Mouse (Mus musculus) heart, embryonic 10.5 days (tissue): ENCODE measurements at regions not wholly inside any gene's neighbourhood (a gene's known extent, or its start where the extent isn't known, plus 50 kb on each side); places are given as distances from the start of the nearest gene placed in this dataset.

Experiments used
- DNase-seq: peaks from one replicate; pipeline ENCODE4 v3.0.0-alpha.2; 2017; ENCODE audit warnings: low spot score
- H3K27ac ChIP-seq: fragments of 300-500 bp; sonication (generic); 2 replicates; pipeline ENCODE4 v1.5.1; 2016; ENCODE audit warnings: mild to moderate bottlenecking
- H3K27me3 ChIP-seq: fragments of 300-500 bp; sonication (generic); 2 replicates; pipeline ENCODE4 v1.6.1; 2016; ENCODE audit warnings: mild to moderate bottlenecking; ENCODE audit not compliant: poor library complexity, insufficient read depth, severe bottlenecking
- H3K36me3 ChIP-seq: fragments of 300-500 bp; sonication (generic); 2 replicates; pipeline ENCODE4 v1.6.1; 2016; ENCODE audit warnings: mild to moderate bottlenecking, moderate library complexity
- H3K4me1 ChIP-seq: fragments of 300-500 bp; sonication (generic); 2 replicates; pipeline ENCODE4 v1.6.1; 2016; ENCODE audit warnings: mild to moderate bottlenecking
- H3K4me3 ChIP-seq: fragments of 300-500 bp; sonication (generic); 2 replicates; pipeline ENCODE4 v1.5.1; 2016; ENCODE audit warnings: mild to moderate bottlenecking, moderate library complexity
- H3K9me3 ChIP-seq: fragments of 300-500 bp; sonication (generic); 2 replicates; pipeline ENCODE4 v1.6.1; 2016; ENCODE audit warnings: mild to moderate bottlenecking, moderate library complexity
- WGBS: fragments of 180-500 bp; shearing (Covaris S2); methylation state at CpG from one replicate; pipeline ENCODE4 v1.1.7; 2016; 5-methylcytosine and 5-hydroxymethylcytosine counted together

GRCm38 (mm10) chr2:45956792-45957330 is 839.7 kb upstream of the Zeb2 start:
- WGBS = 81% methylated on average over 4 of the region's 4 CpGs
- no peaks in the 10 kb centered on the region for H3K9me3 ChIP-seq

DNA sequence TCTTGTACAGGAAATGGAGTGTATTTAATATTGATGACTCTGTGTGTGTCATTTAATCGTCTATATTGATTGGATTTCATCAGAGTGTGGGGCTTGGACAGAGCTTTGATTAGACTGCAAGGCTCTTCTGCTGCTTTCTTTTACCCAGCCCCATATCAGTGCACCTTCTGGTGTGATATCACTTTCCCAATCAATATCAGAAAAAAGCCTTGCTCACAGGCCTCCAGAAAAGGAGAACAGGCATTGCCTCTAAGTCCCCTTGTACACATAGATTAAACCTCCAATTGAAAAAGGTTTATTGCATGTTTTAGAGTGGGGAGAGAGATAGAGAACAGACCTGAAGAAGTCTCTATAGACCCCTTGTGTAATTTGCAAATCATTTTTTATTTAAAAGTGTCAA is 831.6 kb upstream of the Zeb2 start:
- Histone ChIP-seq H3K4me3 (no peak overlapping the region), H3K27me3 (no peaks in the 10 kb centered on the region), H3K36me3 (no peaks in the 10 kb centered on the region), H3K4me1 (no peaks in the 10 kb centered on the region), H3K27ac (no peak overlapping the region), H3K9me3 (no peaks in the 10 kb centered on the region)
- WGBS = 76% methylated on average over 1 of the region's 1 CpGs
- no peak for DNase-seq

More at GRCm38 (mm10) chr2:45956792-45957330, 839.7 kb upstream of the Zeb2 start:
- DNase-seq = no peak
- no peak overlapping the region for H3K27ac ChIP-seq
- no peaks in the 10 kb centered on the region for H3K27me3 ChIP-seq
- no peaks in the 10 kb centered on the region for H3K36me3 ChIP-seq
- no peaks in the 10 kb centered on the region for H3K4me1 ChIP-seq
- no peak overlapping the region for H3K4me3 ChIP-seq

DNA sequence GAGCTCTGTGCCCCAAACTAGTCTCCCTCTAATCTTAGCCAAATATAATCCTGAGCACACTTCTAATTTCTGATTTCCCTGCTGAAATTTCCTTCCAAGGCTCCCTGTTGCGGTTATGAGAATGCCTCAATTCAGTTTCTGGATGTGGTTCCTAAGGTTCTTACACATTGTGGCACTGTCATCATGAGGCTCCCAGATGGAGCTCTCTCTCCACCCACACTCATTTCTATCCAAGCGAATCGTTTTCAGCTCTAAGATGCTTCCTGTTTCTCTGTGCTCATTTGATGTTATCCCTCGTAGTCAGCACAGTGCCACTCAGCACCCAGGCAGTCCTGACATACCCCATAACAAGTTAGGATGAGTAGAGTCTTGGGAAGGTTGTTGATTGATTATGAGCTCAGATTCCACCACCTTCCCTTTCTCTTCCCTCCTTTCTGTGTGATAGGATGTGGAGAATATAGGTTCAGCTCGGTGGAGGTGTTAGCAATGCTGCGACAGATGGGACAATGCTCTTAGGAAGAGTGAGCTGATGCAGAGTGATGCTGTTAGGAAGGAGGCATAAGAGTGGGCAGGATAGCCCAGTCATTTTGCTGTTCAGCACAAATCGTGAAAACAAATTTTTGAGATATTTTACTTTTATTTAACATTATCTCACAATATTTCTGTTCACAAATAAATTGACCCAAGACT is 808.7 kb upstream of the Zeb2 start:
- H3K27me3 ChIP-seq = no peaks in the 10 kb centered on the region
- 78% methylated on average over 7 of the region's 7 CpGs for WGBS
- H3K9me3 ChIP-seq = no peaks in the 10 kb centered on the region
- H3K4me3 ChIP-seq = no peak overlapping the region
- H3K27ac ChIP-seq = no peak overlapping the region
- no peak for DNase-seq
- H3K36me3 ChIP-seq = no peaks in the 10 kb centered on the region
- H3K4me1 ChIP-seq = no peaks in the 10 kb centered on the region

GRCm38 (mm10) chr2:45908871-45909270 is 791.7 kb upstream of the Zeb2 start:
- H3K27me3 ChIP-seq = no peaks in the 10 kb centered on the region
- H3K36me3 ChIP-seq = no peaks in the 10 kb centered on the region
- no peaks in the 10 kb centered on the region for H3K4me1 ChIP-seq
- H3K27ac ChIP-seq = no peak overlapping the region
- WGBS = 35% methylated on average over 1 of the region's 1 CpGs
- DNase-seq = no peak
- H3K4me3 ChIP-seq = no peak overlapping the region
- no peaks in the 10 kb centered on the region for H3K9me3 ChIP-seq

DNA sequence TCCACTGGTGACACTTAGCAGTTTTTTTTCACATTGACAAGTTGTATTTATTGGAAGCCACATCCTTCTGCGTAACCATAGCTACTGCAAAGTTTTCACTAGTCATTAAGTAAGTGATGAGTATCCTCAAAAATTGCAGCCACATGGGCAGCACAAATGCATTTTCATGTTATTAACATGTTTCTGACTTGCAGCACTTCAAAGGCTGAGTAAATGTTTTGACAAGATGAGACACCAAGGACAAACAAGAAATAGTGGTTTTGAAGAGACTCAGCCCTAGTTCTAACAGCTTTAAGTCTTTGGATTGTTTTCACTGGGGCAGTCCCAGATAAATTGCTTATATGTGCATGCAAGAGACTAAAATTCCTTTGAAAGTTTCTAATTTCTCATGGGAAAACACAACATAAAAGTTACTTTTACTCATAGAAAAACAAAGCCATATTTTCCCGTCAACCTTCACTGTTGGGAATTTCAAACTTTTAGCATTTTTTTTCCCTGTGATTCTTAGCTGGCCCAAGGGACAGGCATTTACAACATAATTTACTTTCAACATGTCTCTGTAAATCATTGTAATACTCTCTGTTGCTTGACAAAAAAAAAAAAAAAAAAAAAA is 787.5 kb upstream of the Zeb2 start:
- Histone ChIP-seq H3K9me3 (no peaks in the 10 kb centered on the region), H3K27ac (no peak overlapping the region), H3K27me3 (no peaks in the 10 kb centered on the region), H3K4me3 (no peak overlapping the region), H3K36me3 (no peaks in the 10 kb centered on the region), H3K4me1 (no peaks in the 10 kb centered on the region)
- DNase-seq = no peak
- 75% methylated on average over 2 of the region's 2 CpGs for WGBS

- no peak overlapping the region for H3K4me3 ChIP-seq
- no peaks in the 10 kb centered on the region for H3K36me3 ChIP-seq
- WGBS = 84% methylated on average over 4 of the region's 4 CpGs
- no peaks in the 10 kb centered on the region for H3K27me3 ChIP-seq
- no peaks in the 10 kb centered on the region for H3K4me1 ChIP-seq
- H3K27ac ChIP-seq = no peak overlapping the region
- DNase-seq = no peak
- no peaks in the 10 kb centered on the region for H3K9me3 ChIP-seq
Observed at GRCm38 (mm10) chr2:45904090-45904489, 786.9 kb upstream of the Zeb2 start.

DNA sequence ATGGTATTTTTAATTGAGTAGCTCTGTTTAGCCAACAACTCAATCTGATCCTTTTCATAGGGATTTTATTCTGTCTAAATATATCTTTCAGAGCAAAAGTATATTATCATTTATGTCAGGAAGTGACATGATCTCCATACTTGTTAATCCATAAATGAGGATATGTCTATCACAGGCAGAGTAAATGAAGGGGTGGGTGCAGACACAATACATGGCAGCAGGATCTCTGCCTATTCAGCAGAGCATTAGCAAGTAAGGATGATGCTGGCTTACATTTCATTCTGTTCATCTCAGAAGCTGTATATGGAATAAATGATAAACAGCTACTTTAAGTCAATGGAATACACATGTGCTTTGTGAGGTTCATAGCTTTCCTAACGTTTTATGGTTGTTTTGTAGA is 786.2 kb upstream of the Zeb2 start:
- no peaks in the 10 kb centered on the region for H3K4me1 ChIP-seq
- no peak for DNase-seq
- no peak overlapping the region for H3K27ac ChIP-seq
- no peaks in the 10 kb centered on the region for H3K9me3 ChIP-seq
- no peak overlapping the region for H3K4me3 ChIP-seq
- no peaks in the 10 kb centered on the region for H3K27me3 ChIP-seq
- WGBS = 67% methylated on average over 1 of the region's 1 CpGs
- H3K36me3 ChIP-seq = no peaks in the 10 kb centered on the region

- no peak overlapping the region for H3K27ac ChIP-seq
- no peaks in the 10 kb centered on the region for H3K27me3 ChIP-seq
- 84% methylated on average over 4 of the region's 4 CpGs for WGBS
- no peaks in the 10 kb centered on the region for H3K9me3 ChIP-seq
- H3K4me3 ChIP-seq = no peak overlapping the region
- no peaks in the 10 kb centered on the region for H3K36me3 ChIP-seq
- no peaks in the 10 kb centered on the region for H3K4me1 ChIP-seq
- no peak for DNase-seq
Observed at GRCm38 (mm10) chr2:45901892-45902291, 784.7 kb upstream of the Zeb2 start.

GRCm38 (mm10) chr2:45884680-45885079 is 767.5 kb upstream of the Zeb2 start:
- no peak for DNase-seq
- Histone ChIP-seq H3K4me3 (no peak overlapping the region), H3K27ac (no peak overlapping the region), H3K36me3 (no peaks in the 10 kb centered on the region), H3K27me3 (no peaks in the 10 kb centered on the region), H3K4me1 (no peaks in the 10 kb centered on the region), H3K9me3 (no peaks in the 10 kb centered on the region)
- WGBS = 88% methylated on average over 3 of the region's 3 CpGs

GRCm38 (mm10) chr2:45878656-45879055 is 761.5 kb upstream of the Zeb2 start:
- H3K4me3 ChIP-seq = no peak overlapping the region
- no peaks in the 10 kb centered on the region for H3K9me3 ChIP-seq
- DNase-seq = no peak
- H3K36me3 ChIP-seq = no peaks in the 10 kb centered on the region
- H3K27ac ChIP-seq = no peak overlapping the region
- H3K4me1 ChIP-seq = no peaks in the 10 kb centered on the region
- no peaks in the 10 kb centered on the region for H3K27me3 ChIP-seq

- no peak overlapping the region for H3K27ac ChIP-seq
- WGBS = 81% methylated on average over 4 of the region's 4 CpGs
- no peak overlapping the region for H3K4me3 ChIP-seq
- no peaks in the 10 kb centered on the region for H3K4me1 ChIP-seq
- DNase-seq = no peak
- H3K9me3 ChIP-seq = no peaks in the 10 kb centered on the region
- H3K36me3 ChIP-seq = no peaks in the 10 kb centered on the region
- no peaks in the 10 kb centered on the region for H3K27me3 ChIP-seq
Observed at GRCm38 (mm10) chr2:45859901-45860331, 742.7 kb upstream of the Zeb2 start.

- no peak overlapping the region for H3K4me3 ChIP-seq
- no peaks in the 10 kb centered on the region for H3K4me1 ChIP-seq
- 78% methylated on average over 6 of the region's 6 CpGs for WGBS
- no peaks in the 10 kb centered on the region for H3K27me3 ChIP-seq
- H3K36me3 ChIP-seq = no peaks in the 10 kb centered on the region
- H3K9me3 ChIP-seq = no peaks in the 10 kb centered on the region
- no peak overlapping the region for H3K27ac ChIP-seq
- DNase-seq = no peak
Observed at GRCm38 (mm10) chr2:45859445-45859844, 742.2 kb upstream of the Zeb2 start.

- H3K4me1 ChIP-seq = no peaks in the 10 kb centered on the region
- no peaks in the 10 kb centered on the region for H3K36me3 ChIP-seq
- no peak for DNase-seq
- H3K27me3 ChIP-seq = no peaks in the 10 kb centered on the region
- no peak overlapping the region for H3K27ac ChIP-seq
- WGBS = 92% methylated on average over 6 of the region's 6 CpGs
- no peak overlapping the region for H3K4me3 ChIP-seq
- no peaks in the 10 kb centered on the region for H3K9me3 ChIP-seq
Observed at GRCm38 (mm10) chr2:45850018-45850605, 732.9 kb upstream of the Zeb2 start.
